Mouse (Mus musculus): ENCODE measurements around the gene Kctd7. TPM values are rescaled to one million over a fixed set of nuclear protein-coding genes. Genes with fewer than 3 reads are reported as not detected.

Gene Kctd7
- polyA plus RNA-seq, 1 experiment = 1.3 TPM

- H3K36me3 ChIP-seq (ENCODE audit: control insufficient read depth, insufficient read depth, low read length) = no peaks in the 10 kb centered on the region
- no peak overlapping the region for H3K4me3 ChIP-seq (ENCODE audit: low read depth, low read length)
- no peaks in the 10 kb centered on the region for H3K27me3 ChIP-seq (ENCODE audit: control insufficient read depth, insufficient read depth, low read length)
- no peaks in the 10 kb centered on the region for H3K4me1 ChIP-seq (ENCODE audit: control insufficient read depth, insufficient read depth, insufficient read length, low read length)
- H3K27ac ChIP-seq (ENCODE audit: insufficient read depth, low read depth, low read length) = no peak overlapping the region
- TF ChIP-seq POLR2A (IDR thresholded peaks at IDR 0.05; ENCODE audit: low read depth, low read length) (no peak), CTCF (IDR thresholded peaks at IDR 0.05; ENCODE audit: extremely low read depth, insufficient read length, insufficient replicate concordance, low read depth, low read length) (no peak)
Measured at GRCm38 (mm10) chr5:130112653-130113052, 32.0 kb upstream of the Kctd7 start.

GRCm38 (mm10) chr5:130116116-130116515 is 28.5 kb upstream of the Kctd7 start:
- no peak for TF ChIP-seq POLR2A (IDR thresholded peaks at IDR 0.05; ENCODE audit: low read depth, low read length)
- WGBS = 90% methylated on average over 12 of the region's 12 CpGs

GRCm38 (mm10) chr5:130116857-130117256 is 27.8 kb upstream of the Kctd7 start:
- no peaks in the 10 kb centered on the region for H3K36me3 ChIP-seq (ENCODE audit: control insufficient read depth, insufficient read depth, low read length)
- WGBS = 79% methylated on average over 7 of the region's 7 CpGs
- H3K4me3 ChIP-seq (ENCODE audit: low read depth, low read length) = no peak overlapping the region
- TF ChIP-seq POLR2A (IDR thresholded peaks at IDR 0.05; ENCODE audit: low read depth, low read length) = no peak
- TF ChIP-seq CTCF (IDR thresholded peaks at IDR 0.05; ENCODE audit: extremely low read depth, insufficient read length, insufficient replicate concordance, low read depth, low read length) = no peak
- H3K27me3 ChIP-seq (ENCODE audit: control insufficient read depth, insufficient read depth, low read length) = no peaks in the 10 kb centered on the region
- 0 out of 2 replicates have a peak, but pooled peaks cover 1% of the 10 kb centered on the region for H3K4me1 ChIP-seq (ENCODE audit: control insufficient read depth, insufficient read depth, insufficient read length, low read length)
- H3K27ac ChIP-seq (ENCODE audit: insufficient read depth, low read depth, low read length) = no peak overlapping the region

More at GRCm38 (mm10) chr5:130116116-130116515, 28.5 kb upstream of the Kctd7 start:
- Histone ChIP-seq H3K36me3 (ENCODE audit: control insufficient read depth, insufficient read depth, low read length) (no peaks in the 10 kb centered on the region), H3K4me3 (ENCODE audit: low read depth, low read length) (no peak overlapping the region), H3K27ac (ENCODE audit: insufficient read depth, low read depth, low read length) (no peak overlapping the region), H3K27me3 (ENCODE audit: control insufficient read depth, insufficient read depth, low read length) (no peaks in the 10 kb centered on the region), H3K4me1 (ENCODE audit: control insufficient read depth, insufficient read depth, insufficient read length, low read length) (0 out of 2 replicates have a peak, but pooled peaks cover under 1% of the 10 kb centered on the region)

GRCm38 (mm10) chr5:130117932-130118331 is 26.7 kb upstream of the Kctd7 start:
- H3K27ac ChIP-seq (ENCODE audit: insufficient read depth, low read depth, low read length) = no peak overlapping the region
- H3K4me1 ChIP-seq (ENCODE audit: control insufficient read depth, insufficient read depth, insufficient read length, low read length) = 0 out of 2 replicates have a peak, but pooled peaks cover 1% of the 10 kb centered on the region
- H3K36me3 ChIP-seq (ENCODE audit: control insufficient read depth, insufficient read depth, low read length) = no peaks in the 10 kb centered on the region
- 73% methylated on average over 6 of the region's 6 CpGs for WGBS
- no peaks in the 10 kb centered on the region for H3K27me3 ChIP-seq (ENCODE audit: control insufficient read depth, insufficient read depth, low read length)
- TF ChIP-seq CTCF (IDR thresholded peaks at IDR 0.05; ENCODE audit: extremely low read depth, insufficient read length, insufficient replicate concordance, low read depth, low read length) = no peak
- TF ChIP-seq POLR2A (IDR thresholded peaks at IDR 0.05; ENCODE audit: low read depth, low read length) = no peak
- H3K4me3 ChIP-seq (ENCODE audit: low read depth, low read length) = no peak overlapping the region

- WGBS = 72% methylated on average over 3 of the region's 3 CpGs
- Histone ChIP-seq H3K36me3 (ENCODE audit: control insufficient read depth, insufficient read depth, low read length) (no peaks in the 10 kb centered on the region), H3K4me3 (ENCODE audit: low read depth, low read length) (no peak overlapping the region), H3K27me3 (ENCODE audit: control insufficient read depth, insufficient read depth, low read length) (no peaks in the 10 kb centered on the region), H3K4me1 (ENCODE audit: control insufficient read depth, insufficient read depth, insufficient read length, low read length) (0 out of 2 replicates have a peak, but pooled peaks cover 1% of the 10 kb centered on the region), H3K27ac (ENCODE audit: insufficient read depth, low read depth, low read length) (no peak overlapping the region)
- no peak for TF ChIP-seq POLR2A (IDR thresholded peaks at IDR 0.05; ENCODE audit: low read depth, low read length)
- TF ChIP-seq CTCF (IDR thresholded peaks at IDR 0.05; ENCODE audit: extremely low read depth, insufficient read length, insufficient replicate concordance, low read depth, low read length) = no peak
Measured at GRCm38 (mm10) chr5:130119236-130119635, 25.4 kb upstream of the Kctd7 start.

- Histone ChIP-seq H3K27me3 (ENCODE audit: control insufficient read depth, insufficient read depth, low read length) (no peaks in the 10 kb centered on the region), H3K4me3 (ENCODE audit: low read depth, low read length) (no peak overlapping the region), H3K36me3 (ENCODE audit: control insufficient read depth, insufficient read depth, low read length) (no peaks in the 10 kb centered on the region), H3K4me1 (ENCODE audit: control insufficient read depth, insufficient read depth, insufficient read length, low read length) (0 out of 2 replicates have a peak, but pooled peaks cover 1% of the 10 kb centered on the region), H3K27ac (ENCODE audit: insufficient read depth, low read depth, low read length) (no peak overlapping the region)
- WGBS = 78% methylated on average over 12 of the region's 12 CpGs
- TF ChIP-seq CTCF (IDR thresholded peaks at IDR 0.05; ENCODE audit: extremely low read depth, insufficient read length, insufficient replicate concordance, low read depth, low read length) = no peak
- TF ChIP-seq POLR2A (IDR thresholded peaks at IDR 0.05; ENCODE audit: low read depth, low read length) = no peak
Measured at GRCm38 (mm10) chr5:130120070-130120736, 24.5 kb upstream of the Kctd7 start.

- Histone ChIP-seq H3K27me3 (ENCODE audit: control insufficient read depth, insufficient read depth, low read length) (no peaks in the 10 kb centered on the region), H3K36me3 (ENCODE audit: control insufficient read depth, insufficient read depth, low read length) (no peaks in the 10 kb centered on the region), H3K27ac (ENCODE audit: insufficient read depth, low read depth, low read length) (no peak overlapping the region), H3K4me1 (ENCODE audit: control insufficient read depth, insufficient read depth, insufficient read length, low read length) (0 out of 2 replicates have a peak, but pooled peaks cover 1% of the 10 kb centered on the region), H3K4me3 (ENCODE audit: low read depth, low read length) (no peak overlapping the region)
- WGBS = 57% methylated on average over 6 of the region's 6 CpGs
- no peak for TF ChIP-seq CTCF (IDR thresholded peaks at IDR 0.05; ENCODE audit: extremely low read depth, insufficient read length, insufficient replicate concordance, low read depth, low read length)
- TF ChIP-seq POLR2A (IDR thresholded peaks at IDR 0.05; ENCODE audit: low read depth, low read length) = no peak
Measured at GRCm38 (mm10) chr5:130120904-130121303, 23.8 kb upstream of the Kctd7 start.

Measured in small intestine, adult 2 months (tissue).